Mouse (Mus musculus): ENCODE data around the gene Rph3a.

Rph3a gene

DNA sequence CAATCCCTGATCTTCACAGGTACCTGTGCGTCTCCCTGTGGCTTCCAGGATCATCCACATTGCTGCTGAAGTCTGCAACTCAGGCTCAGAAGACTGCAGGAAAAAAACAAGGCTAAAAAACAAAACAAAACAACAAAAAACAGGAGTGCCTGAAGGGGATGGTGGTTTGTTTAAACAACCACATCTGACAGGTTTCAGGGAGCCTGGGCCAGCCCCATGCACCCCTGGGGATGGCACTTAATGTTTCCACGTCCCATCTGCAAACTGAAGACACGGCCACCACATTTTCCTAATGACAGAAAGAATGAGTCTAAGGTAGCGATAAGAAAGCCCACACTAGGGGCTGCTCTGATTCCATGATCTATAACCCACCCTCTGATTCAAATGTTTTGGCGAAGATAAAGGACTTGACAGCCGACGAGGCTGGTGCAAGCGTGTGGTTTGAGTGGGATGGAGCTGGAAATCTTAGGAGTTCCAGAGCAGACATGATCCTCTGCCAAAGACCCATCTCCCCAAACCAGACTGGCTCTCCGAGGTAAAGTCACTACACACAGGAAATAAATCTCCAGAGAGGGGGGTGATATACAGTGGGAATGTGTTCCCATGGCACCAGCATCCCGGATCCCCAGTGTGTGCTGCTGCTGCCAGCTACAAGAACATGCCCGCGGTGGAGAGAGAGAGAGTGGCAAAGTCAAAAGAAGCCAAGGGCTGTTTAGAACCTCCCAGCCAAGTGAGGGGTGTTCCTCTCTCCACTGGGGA lies at the start of gene Rph3a:
Gene Rph3a, minus strand, starts transcription at position 282 of the 759 bp plus-strand sequence.
- no peak for DNase-seq

DNA sequence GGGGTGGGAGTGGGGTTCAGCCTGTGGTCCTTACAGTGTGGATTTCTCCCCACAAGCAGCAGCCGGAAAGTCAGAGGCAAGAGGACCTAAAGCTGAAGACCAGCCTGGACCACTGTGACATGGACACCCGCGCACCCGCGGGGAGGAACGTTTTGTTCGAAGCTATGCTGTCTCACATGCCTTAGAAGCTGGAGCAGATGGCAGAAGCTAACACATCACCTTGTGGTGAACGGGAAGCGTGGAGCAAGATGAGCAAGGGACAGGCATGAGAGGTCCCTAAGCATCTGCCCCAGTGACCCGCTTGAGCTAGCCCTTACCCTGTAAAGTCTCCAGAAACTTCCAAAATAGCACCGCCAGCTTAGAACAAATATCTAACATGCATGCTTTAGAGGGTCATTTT lies 48.4 kb upstream of the Rph3a start:
- DNase-seq = no peak

DNA sequence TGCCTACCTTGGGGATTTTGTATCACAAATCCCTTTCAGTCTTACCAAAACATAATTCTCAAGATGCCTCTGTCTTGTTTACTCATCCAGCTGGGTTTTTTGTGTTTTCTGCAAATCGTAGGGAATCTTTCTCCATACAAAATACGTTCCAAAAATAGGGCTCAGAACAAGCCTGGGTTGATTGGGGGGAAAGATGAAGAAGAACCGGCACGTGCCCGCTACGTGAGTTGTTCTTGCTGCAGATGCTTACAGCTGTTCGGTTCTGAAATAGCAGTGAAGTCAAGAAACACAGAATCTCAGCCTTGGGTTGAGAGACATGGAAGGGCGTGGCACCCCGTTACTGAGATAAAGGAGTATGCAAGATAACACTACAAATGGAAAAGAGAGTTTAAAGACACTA lies 44.0 kb upstream of the Rph3a start:
- DNase-seq = no peak

- DNase-seq = no peak
Measured at GRCm38 (mm10) chr5:121041791-121042190, 31.9 kb upstream of the Rph3a start.

GRCm38 (mm10) chr5:121039465-121039864 lies 29.6 kb upstream of the Rph3a start:
- DNase-seq = no peak

- no peak for DNase-seq
Measured at GRCm38 (mm10) chr5:121030161-121030560, 20.3 kb upstream of the Rph3a start.

DNA sequence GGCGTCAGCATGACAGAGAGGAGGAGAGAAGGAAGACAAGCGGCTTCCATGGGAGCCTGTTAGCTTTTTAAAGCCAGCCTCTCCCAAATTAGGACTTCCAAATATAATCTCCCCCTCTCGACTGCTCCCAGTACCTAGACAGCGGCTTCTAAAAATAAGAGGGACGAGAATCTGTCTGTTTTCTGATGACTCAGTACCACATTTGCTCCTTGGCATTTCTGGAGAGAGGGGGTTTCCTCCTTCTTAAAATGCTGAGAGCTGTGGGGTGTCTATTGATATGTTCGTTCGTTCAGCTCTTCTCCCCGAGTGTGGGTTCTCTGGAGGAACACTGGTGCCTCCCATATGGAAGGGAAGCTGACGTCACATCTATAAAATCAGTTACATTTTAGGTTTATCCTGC lies 9.6 kb upstream of the Rph3a start:
- DNase-seq = no peak

DNA sequence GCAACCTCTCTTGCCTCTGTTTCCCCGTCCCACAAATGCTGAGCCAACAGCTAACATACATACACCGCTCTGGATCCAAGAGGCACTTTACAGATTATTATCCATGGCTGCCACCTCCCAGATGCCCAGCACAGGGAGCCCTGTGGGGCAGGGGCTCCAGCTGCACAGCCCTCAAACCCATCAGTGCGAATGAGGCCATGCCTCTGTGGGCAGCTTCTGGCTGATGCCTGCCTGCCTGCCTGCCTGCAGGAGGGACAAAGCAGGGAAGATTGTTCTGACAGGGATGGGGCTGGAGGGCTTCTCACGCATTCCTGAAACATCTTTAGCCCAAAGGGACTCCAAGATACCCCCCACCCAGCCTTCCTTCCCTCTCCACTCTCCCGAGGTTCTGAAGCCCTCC lies 7.8 kb upstream of the Rph3a start:
- no peak for DNase-seq

GRCm38 (mm10) chr5:121016405-121016804 lies 6.5 kb upstream of the Rph3a start:
- DNase-seq = no peak

DNA sequence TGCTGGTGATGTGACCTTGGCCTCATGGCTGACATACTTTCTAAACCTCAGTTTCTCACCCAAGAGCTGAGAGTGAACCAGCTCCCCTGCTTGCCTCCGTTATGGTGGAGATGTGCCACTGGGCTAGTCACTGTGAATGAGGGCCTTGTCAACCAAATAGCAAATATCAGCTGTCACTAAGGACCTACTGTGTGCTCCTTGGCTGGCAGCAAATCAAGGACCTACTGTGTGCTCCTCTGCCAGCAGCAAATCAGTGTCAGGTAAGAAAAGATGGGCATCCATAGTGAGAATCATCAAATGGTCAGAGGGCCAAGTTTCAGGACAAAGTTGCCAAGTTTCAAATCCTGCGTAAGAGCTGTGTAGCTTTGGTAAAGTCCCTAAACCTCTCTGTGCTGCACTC lies 4.6 kb upstream of the Rph3a start:
- no peak for DNase-seq

GRCm38 (mm10) chr5:121011962-121012361 lies 2.1 kb upstream of the Rph3a start:
- no peak for DNase-seq

DNA sequence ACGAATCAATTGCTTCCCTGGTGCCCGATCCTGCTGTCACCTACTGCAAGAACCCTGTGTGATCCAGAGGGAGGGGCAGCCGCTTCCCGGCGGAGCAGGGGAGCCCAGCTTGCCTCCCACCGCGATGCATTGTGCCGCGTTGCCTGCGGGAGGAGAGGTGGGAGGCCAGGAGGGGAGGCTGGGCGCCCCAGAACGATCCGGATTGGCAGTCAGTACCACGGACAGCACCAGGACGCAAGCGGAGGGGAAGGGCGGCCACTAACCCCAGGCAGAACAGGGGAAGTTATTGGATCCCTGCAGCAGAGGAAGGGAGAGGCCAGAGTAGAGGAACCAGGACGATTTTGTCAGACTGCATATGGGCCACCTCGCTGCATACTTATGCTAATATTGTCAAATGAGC lies 486 bp downstream of the Rph3a start:
- DNase-seq = peak in 1 of 2 experiments; percentile 8

DNA sequence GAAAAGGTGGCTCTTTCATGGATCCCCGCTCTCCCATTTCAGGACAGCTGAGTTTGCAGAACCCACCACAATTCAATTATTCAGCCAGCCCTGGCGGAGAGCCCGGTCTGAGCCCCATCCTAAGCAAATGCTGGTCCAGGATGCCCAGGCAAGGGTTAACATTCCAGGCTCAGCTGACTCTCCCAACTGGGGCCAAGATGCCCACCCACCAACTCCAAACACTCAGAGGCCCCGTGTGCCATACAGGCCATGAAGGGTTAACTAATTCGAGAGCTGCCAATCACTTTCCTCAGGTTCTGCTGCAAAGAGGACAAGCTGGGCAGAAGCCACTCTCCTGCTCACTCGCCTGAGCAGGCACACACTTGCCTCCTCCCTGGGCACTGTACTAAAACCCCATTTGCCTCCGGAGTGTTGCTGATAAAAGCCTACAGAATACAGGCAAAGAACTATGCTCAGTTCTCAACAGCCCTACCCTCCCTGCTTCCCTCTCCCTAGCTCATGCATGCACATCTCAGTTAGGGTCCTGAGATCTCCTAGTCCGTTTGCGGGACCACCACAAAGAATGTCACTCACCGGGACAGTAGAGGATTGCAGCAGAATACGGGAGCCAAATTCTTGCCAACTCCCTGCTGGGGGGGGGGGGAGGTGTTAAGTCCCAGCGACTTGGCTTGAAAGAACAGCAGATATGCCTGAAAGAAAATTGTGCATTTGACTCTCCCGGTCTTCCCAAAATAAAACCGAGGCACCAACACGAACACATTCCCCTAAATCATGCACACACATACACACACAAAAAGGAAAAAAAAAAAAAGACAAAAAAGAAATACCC lies 1.3 kb downstream of the Rph3a start:
- no peak for DNase-seq

DNA sequence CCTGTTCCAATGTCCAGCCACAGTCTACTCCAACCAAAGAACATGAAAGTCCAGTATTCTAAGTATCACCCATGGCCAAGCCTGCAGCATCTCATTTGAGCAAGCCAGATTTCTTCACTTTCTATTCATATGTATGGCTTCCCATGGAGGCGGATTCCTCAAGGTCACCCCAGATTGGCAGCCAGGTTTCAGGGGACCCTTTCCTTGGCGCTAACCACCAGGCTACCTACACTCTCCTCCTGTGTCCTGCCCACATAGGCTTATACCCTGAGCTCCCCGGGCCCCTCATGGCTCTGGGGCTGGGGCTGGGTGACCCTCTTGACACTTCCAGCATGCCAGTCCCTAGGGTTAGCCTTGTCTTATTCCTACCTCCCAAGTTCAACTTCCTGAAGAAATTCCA lies 2.3 kb downstream of the Rph3a start:
- DNase-seq = no peak

DNA sequence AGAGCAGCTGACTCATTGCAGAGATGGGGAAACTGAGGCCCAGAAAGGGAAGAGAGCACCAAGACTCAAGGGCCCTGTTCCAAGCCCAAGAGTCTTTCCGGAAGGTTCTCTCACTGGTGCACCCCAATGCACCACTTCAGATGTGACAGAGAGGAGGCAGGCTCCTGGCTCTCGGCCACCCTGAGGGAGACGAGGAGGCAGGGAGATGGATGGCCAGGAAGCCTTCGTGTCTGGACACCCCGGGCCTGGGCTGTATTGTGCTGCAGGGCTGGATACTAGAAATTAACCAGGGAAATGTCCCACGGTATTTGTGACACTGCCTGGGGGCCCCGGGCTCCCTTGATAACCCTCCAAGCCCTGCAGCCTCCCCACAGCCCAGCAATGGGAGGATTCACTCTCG lies 2.8 kb downstream of the Rph3a start:
- no peak for DNase-seq

- no peak for DNase-seq
Measured at GRCm38 (mm10) chr5:121006176-121006575, 3.7 kb downstream of the Rph3a start.

DNA sequence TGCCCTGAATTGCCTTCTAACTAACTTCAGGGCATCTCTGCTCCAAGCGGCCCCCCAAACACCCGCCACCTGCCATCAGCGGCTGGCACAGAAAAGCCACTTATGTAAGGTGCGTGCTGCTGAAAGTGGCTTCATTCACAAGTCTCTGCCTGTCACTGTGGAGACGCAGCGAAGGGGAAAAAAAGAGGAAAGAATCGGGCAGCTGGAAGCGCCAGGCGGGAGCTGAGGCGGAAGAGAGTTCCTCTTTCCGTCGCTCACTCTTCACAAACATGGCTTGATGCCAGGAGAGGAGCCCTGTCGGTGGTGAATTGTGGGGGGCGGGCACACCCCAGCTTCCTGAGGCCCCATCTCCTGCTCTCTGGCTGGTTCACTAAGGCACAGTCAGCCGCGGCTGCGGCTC lies 6.1 kb downstream of the Rph3a start:
- no peak for DNase-seq

- no peak for DNase-seq
Measured at GRCm38 (mm10) chr5:120999573-120999972, 10.3 kb downstream of the Rph3a start.

- DNase-seq = no peak
Measured at GRCm38 (mm10) chr5:120988373-120988772, 21.5 kb downstream of the Rph3a start.

GRCm38 (mm10) chr5:120983029-120983428 lies 26.9 kb downstream of the Rph3a start:
- DNase-seq = no peak

- no peak for DNase-seq
Measured at GRCm38 (mm10) chr5:120981211-120981610, 28.7 kb downstream of the Rph3a start.

GRCm38 (mm10) chr5:120980116-120980515 lies 29.8 kb downstream of the Rph3a start:
- DNase-seq = no peak

DNA sequence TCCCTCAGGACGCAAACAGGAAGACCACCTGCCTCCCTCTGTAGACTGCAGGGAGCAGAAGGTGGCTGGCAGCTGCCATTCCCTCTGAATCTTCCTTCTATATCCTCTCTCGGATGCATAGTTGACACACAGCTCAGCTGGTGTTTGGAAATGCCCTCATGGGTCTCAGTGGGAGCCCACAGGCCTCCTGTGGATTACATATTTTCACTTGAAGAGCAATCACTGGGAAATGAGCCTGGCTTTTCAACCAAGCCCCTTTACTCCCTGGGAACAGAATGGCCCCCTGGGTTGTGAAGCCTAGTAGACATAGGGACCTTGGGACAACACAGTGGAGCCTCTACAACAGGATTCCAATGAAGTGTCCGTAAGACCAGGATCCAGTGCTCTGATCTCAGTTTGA lies 33.8 kb downstream of the Rph3a start:
- no peak for DNase-seq

DNA sequence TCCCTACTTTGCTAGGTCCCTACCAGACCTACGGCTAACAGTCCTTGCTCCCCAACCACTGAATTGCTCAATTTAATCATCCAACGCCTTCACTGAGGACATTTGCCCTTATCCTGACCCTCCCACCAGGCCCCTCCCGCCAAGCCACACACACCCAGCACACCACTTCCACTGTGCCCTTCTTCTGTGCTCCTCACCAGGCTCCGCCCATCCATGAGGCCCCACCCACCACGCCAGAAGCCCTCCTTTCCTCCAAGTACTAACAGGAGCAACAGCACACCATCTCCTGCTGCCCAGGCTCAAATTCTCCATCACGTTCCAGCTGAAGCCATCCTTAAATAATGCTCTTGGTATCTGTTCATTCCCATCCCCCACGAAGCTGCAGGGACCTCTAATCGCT lies 35.4 kb downstream of the Rph3a start:
- DNase-seq = no peak
